Mouse (Mus musculus): ENCODE results near the gene Pdpr. TPM values are rescaled to one million over a fixed set of nuclear protein-coding genes. Genes with fewer than 3 reads are reported as not detected.

Pdpr gene
- total RNA-seq, 2 experiments from 2014 or later = 75.0 to 78.5 TPM

Other genes with a start within 250 kb of the Pdpr start
- 10 to 100 TPM; 53.0 to 60.8 TPM for gene Cog4, start 248.0 kb upstream of the Pdpr start, total RNA-seq (2021)
- 10 to 100 TPM; 52.2 to 57.0 TPM for gene Sf3b3, start 247.8 kb upstream of the Pdpr start, total RNA-seq (2021)
- gene Fuk, start 192.1 kb upstream of the Pdpr start, total RNA-seq (2021) = 1 to 10 TPM; 6.8 to 8.6 TPM
- 10 to 100 TPM; 34.4 to 45.3 TPM for gene St3gal2, start 174.7 kb upstream of the Pdpr start, total RNA-seq (2021)
- 10 to 100 TPM; 39.2 to 41.1 TPM for gene Ddx19a, start 96.8 kb upstream of the Pdpr start, total RNA-seq (2021)
- 10 to 100 TPM; 12.2 to 12.8 TPM for gene Ddx19b, start 62.9 kb upstream of the Pdpr start, total RNA-seq (2021)
- gene Aars, start 61.5 kb upstream of the Pdpr start, total RNA-seq (2021) = 10 to 100 TPM; 39.1 to 42.0 TPM
- not detected for gene Exosc6, start 38.3 kb upstream of the Pdpr start, total RNA-seq (2021)
- under 1 TPM; 0.12 to 0.24 TPM for gene Clec18a, start 2.2 kb upstream of the Pdpr start, total RNA-seq (2021)
- gene Glg1, start 164.6 kb downstream of the Pdpr start, total RNA-seq (2021) = 100 to 1,000 TPM; 112 to 123 TPM
- gene Rfwd3, start 205.6 kb downstream of the Pdpr start, total RNA-seq (2021) = 10 to 100 TPM; 20.4 to 26.1 TPM
- 1 to 10 TPM; 4.6 to 4.8 TPM for gene Mlkl, start 243.5 kb downstream of the Pdpr start, total RNA-seq (2021)